7 mouse cellular contexts compared by ENCODE assay signal in the genomic region with DNA sequence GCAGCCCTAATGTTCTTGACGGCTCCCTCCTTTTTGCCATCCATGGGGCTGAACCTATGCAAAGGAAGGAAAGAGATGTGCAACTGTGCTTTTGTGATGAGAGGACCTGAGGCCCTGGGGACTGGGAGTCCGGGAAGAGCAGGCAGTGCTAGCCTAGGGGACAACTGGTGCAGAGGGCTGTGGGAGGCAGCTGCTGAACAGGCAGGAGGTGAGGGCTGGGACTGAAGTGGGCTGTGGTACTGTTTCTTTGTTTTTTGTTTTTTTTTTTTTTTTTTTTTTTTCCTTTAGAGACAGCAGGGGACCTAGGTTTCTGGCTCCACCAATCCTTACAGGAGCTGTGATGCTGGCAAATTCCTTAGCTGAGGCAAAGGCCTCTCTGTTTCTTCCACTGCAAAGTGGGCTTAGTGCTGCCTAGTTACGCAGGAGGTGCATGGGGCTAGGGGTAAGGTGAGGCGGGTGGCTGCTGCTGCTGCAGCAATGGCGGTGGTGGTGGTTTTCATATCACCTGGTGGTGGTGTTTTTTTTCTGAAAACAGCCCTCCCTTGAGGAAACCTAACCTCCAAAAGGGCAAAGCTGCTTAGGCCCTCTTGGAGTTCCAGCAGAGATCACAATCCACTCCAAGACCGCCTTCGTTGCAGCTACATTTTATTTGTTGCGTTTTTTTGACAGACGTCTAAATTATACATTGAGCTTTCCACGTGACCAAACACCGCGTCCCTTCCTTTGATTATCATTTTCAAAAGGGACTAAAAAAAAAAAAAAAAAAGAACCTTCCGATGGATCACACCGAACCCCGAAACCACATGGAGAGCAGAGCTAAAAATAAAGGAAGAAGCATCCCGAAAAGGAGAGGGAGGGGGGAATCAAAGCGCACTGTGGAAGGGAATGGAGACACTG. TPM values are rescaled to one million over a fixed set of nuclear protein-coding genes. Genes with fewer than 3 reads are reported as not detected.
DNase-seq lines count a peak whose midpoint lies in the region; ATAC-seq lines count a peak whose summit lies in the region.

No protein-coding gene starts in this region.

- peak overlapping the region; percentile 88 for H3K27ac ChIP-seq in neural tube, embryonic 11.5 days (ENCODE audit: low read depth, low read length)
- H3K27ac ChIP-seq in forebrain, embryonic 16.5 days (ENCODE audit: low read length): peak overlapping the region; percentile 85
- H3K27ac ChIP-seq in limb, embryonic 12.5 days: peak overlapping the region; percentile 90; the same call in 1 of the 2 replicates
- H3K27ac ChIP-seq in stomach, embryonic 15.5 days: peak overlapping the region; percentile 79

- H3K4me3 ChIP-seq in neural tube, embryonic 11.5 days (ENCODE audit: low read depth, low read length): peak overlapping the region; percentile 21; the same call in 1 of the 2 replicates
- peak overlapping the region; percentile 36 for H3K4me3 ChIP-seq in forebrain, embryonic 16.5 days (replicated peaks; ENCODE audit: low read length)
- H3K4me3 ChIP-seq in limb, embryonic 12.5 days (replicated peaks): peak overlapping the region; percentile 32; the same call in 1 of the 2 replicates
- no peak overlapping the region; the same call in 1 of the 2 replicates for H3K4me3 ChIP-seq in stomach, embryonic 15.5 days (replicated peaks)

- no peaks in the 10 kb centered on the region for H3K9me3 ChIP-seq in neural tube, embryonic 11.5 days (ENCODE audit: control insufficient read depth, low read length)
- H3K9me3 ChIP-seq in forebrain, embryonic 16.5 days (ENCODE audit: control insufficient read depth, low read length): no peaks in the 10 kb centered on the region
- H3K9me3 ChIP-seq in limb, embryonic 12.5 days: no peaks in the 10 kb centered on the region
- no peaks in the 10 kb centered on the region for H3K9me3 ChIP-seq in stomach, embryonic 15.5 days

- peak overlapping the region; percentile 52 for H3K9ac ChIP-seq in neural tube, embryonic 11.5 days (ENCODE audit: low read length)
- peak overlapping the region; percentile 56 for H3K9ac ChIP-seq in forebrain, embryonic 16.5 days (replicated peaks; ENCODE audit: low read depth, low read length)
- no peak overlapping the region for H3K9ac ChIP-seq in limb, embryonic 12.5 days (replicated peaks)
- no peak overlapping the region for H3K9ac ChIP-seq in stomach, embryonic 15.5 days

- 12% methylated on average over 17 of the region's 17 CpGs for WGBS in neural tube, embryonic 11.5 days
- WGBS in forebrain, embryonic 16.5 days: 9% methylated on average over 17 of the region's 17 CpGs
- 19% methylated on average over 17 of the region's 17 CpGs for WGBS in limb, embryonic 12.5 days
- WGBS in stomach, embryonic 15.5 days: 41% methylated on average over 17 of the region's 17 CpGs

- ATAC-seq in neural tube, embryonic 11.5 days (ENCODE audit: insufficient read depth, low FRiP score, low TSS enrichment): no peak
- no peak for ATAC-seq in forebrain, embryonic 16.5 days
- no peak for ATAC-seq in limb, embryonic 12.5 days (ENCODE audit: insufficient number of reproducible peaks, insufficient read depth, low FRiP score, low TSS enrichment, low read depth)
- no peak for ATAC-seq in stomach, embryonic 15.5 days (ENCODE audit: insufficient read depth, low FRiP score, low read depth)

- DNase-seq in neural tube, embryonic 11.5 days (ENCODE audit: low spot score): no peak
- no peak for DNase-seq in neural tube, embryonic 10.5 days (ENCODE audit: extremely low spot score, low spot score)
- no peak for DNase-seq in right cerebral cortex, adult 2 months (ENCODE audit: low spot score in 2 of 2)
- DNase-seq in embryo, embryonic 10.5 days (ENCODE audit: low spot score): no peak

- H3K4me2 ChIP-seq in neural tube, embryonic 11.5 days (ENCODE audit: low read depth): peak overlapping the region; percentile 53
- peak overlapping the region; percentile 70 for H3K4me2 ChIP-seq in forebrain, embryonic 16.5 days (ENCODE audit: low read length)
- peak overlapping the region; percentile 60 for H3K4me2 ChIP-seq in limb, embryonic 12.5 days
- peak overlapping the region; percentile 46 for H3K4me2 ChIP-seq in stomach, embryonic 15.5 days

- H3K36me3 ChIP-seq in neural tube, embryonic 11.5 days (ENCODE audit: control insufficient read depth, insufficient read depth, low read length): no peaks in the 10 kb centered on the region
- no peaks in the 10 kb centered on the region for H3K36me3 ChIP-seq in forebrain, embryonic 16.5 days (ENCODE audit: control insufficient read depth, insufficient read depth)
- H3K36me3 ChIP-seq in limb, embryonic 12.5 days: no peaks in the 10 kb centered on the region
- H3K36me3 ChIP-seq in stomach, embryonic 15.5 days: no peaks in the 10 kb centered on the region

- H3K27me3 ChIP-seq in neural tube, embryonic 11.5 days (ENCODE audit: control insufficient read depth, insufficient read depth, low read length): no peaks in the 10 kb centered on the region
- H3K27me3 ChIP-seq in forebrain, embryonic 16.5 days (replicated peaks; ENCODE audit: control insufficient read depth, insufficient read depth, low read length): no peaks in the 10 kb centered on the region
- H3K27me3 ChIP-seq in limb, embryonic 12.5 days: no peaks in the 10 kb centered on the region
- no peaks in the 10 kb centered on the region for H3K27me3 ChIP-seq in stomach, embryonic 15.5 days (replicated peaks)

- H3K4me1 ChIP-seq in neural tube, embryonic 11.5 days (ENCODE audit: control insufficient read depth, insufficient read depth, low read length): peaks cover 81% of the 10 kb centered on the region
- peaks cover 98% of the 10 kb centered on the region for H3K4me1 ChIP-seq in forebrain, embryonic 16.5 days (replicated peaks; ENCODE audit: control insufficient read depth, insufficient read depth, low read length)
- H3K4me1 ChIP-seq in limb, embryonic 12.5 days (replicated peaks): peaks cover 98% of the 10 kb centered on the region
- H3K4me1 ChIP-seq in stomach, embryonic 15.5 days: peaks cover 68% of the 10 kb centered on the region

RNA-seq across cellular contexts. Expression of a gene that starts 26.4 kb away (rescaled TPM):
- polyA plus RNA-seq in neural tube, embryonic 11.5 days (2014; fragmentation: Nextera tagmentation; extraction: Ambion mirVana): 26.6 and 28.7 TPM in 2 replicates
- 24.5 and 27.7 TPM in 2 replicates for polyA plus RNA-seq in forebrain, embryonic 16.5 days (2015; fragmentation: Nextera tagmentation; extraction: Ambion mirVana)
- polyA plus RNA-seq in limb, embryonic 12.5 days (2016; fragmentation: Nextera tagmentation; extraction: Ambion mirVana): 17.3 and 21.5 TPM in 2 replicates
- polyA plus RNA-seq in stomach, embryonic 15.5 days (2015; fragmentation: Nextera tagmentation; extraction: Ambion mirVana): 20.4 and 20.9 TPM in 2 replicates

RNA-seq across cellular contexts. Expression of a gene that starts 45.1 kb away (rescaled TPM):
- polyA plus RNA-seq in neural tube, embryonic 11.5 days (2014; fragmentation: Nextera tagmentation; extraction: Ambion mirVana): 123 and 131 TPM in 2 replicates
- 226 and 246 TPM in 2 replicates for polyA plus RNA-seq in forebrain, embryonic 16.5 days (2015; fragmentation: Nextera tagmentation; extraction: Ambion mirVana)
- 167 and 173 TPM in 2 replicates for polyA plus RNA-seq in limb, embryonic 12.5 days (2016; fragmentation: Nextera tagmentation; extraction: Ambion mirVana)
- polyA plus RNA-seq in stomach, embryonic 15.5 days (2015; fragmentation: Nextera tagmentation; extraction: Ambion mirVana): 98.2 and 103 TPM in 2 replicates

RNA-seq across cellular contexts. Expression of a gene that starts 45.3 kb away (rescaled TPM):
- 12.7 and 14.1 TPM in 2 replicates for polyA plus RNA-seq in neural tube, embryonic 11.5 days (2014; fragmentation: Nextera tagmentation; extraction: Ambion mirVana)
- 14.3 and 14.8 TPM in 2 replicates for polyA plus RNA-seq in forebrain, embryonic 16.5 days (2015; fragmentation: Nextera tagmentation; extraction: Ambion mirVana)
- polyA plus RNA-seq in limb, embryonic 12.5 days (2016; fragmentation: Nextera tagmentation; extraction: Ambion mirVana): 18.3 and 25.2 TPM in 2 replicates
- 21.9 and 23.8 TPM in 2 replicates for polyA plus RNA-seq in stomach, embryonic 15.5 days (2015; fragmentation: Nextera tagmentation; extraction: Ambion mirVana)

Comparison
In these comparisons a context has a peak if more than half of its experiments do, and no peak if none do; other contexts are left out.
1. H3K9ac ChIP-seq: peak in neural tube, embryonic 11.5 days (single experiment) and forebrain, embryonic 16.5 days (single experiment); none in limb, embryonic 12.5 days (single experiment) and stomach, embryonic 15.5 days (single experiment).
2. Peak in every context shown above with its lines, with median percentiles within 50 percentile points of each other: H3K27ac ChIP-seq and H3K4me2 ChIP-seq.